Comparison of ENCODE assay signal across 13 mouse cellular contexts in the genomic region with DNA sequence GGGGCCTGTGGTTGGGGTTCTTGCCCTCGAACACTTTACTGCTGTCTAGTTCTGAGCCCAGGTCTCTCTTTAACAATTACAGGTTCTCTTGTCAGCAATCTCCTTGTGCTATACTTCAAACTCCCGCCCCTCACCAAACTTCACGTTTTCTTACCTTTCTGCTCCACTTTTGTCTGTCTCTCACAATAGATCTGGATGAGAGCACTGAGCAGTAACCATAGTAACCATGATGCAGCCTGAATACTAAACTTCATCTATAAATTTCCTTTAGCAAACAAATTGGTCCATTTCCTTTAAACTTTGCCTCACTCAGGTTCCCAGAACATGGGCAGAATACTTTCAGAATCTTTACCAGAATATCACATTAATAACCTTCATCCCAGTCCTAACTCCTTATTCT.
"Had no signal": no experiment of that assay in that cellular context is flagged by ENCODE, and none has a peak within 500 bp of the region (broad histone marks: within the 10 kb centered on the region; RNA-seq: fewer than 3 reads in every experiment).

No protein-coding gene starts in this region.

- H3K4me1 ChIP-seq: limb, embryonic 12.5 days; liver, embryonic 13.5 days; lung, embryonic 15.5 days had no signal

- H3K27me3 ChIP-seq: limb, embryonic 12.5 days; liver, embryonic 13.5 days; lung, embryonic 15.5 days had no signal

- H3K9ac ChIP-seq: limb, embryonic 12.5 days; liver, embryonic 13.5 days; liver, postnatal 0 days; lung, embryonic 15.5 days had no signal

- H3K27ac ChIP-seq: layer of hippocampus, adult 2 months; limb, embryonic 12.5 days; liver, embryonic 13.5 days; lung, embryonic 15.5 days had no signal

- H3K4me3 ChIP-seq: layer of hippocampus, adult 2 months; limb, embryonic 12.5 days; liver, embryonic 13.5 days; lung, embryonic 15.5 days had no signal

- H3K9me3 ChIP-seq: limb, embryonic 12.5 days; liver, embryonic 13.5 days; lung, embryonic 15.5 days had no signal

- H3K4me2 ChIP-seq: limb, embryonic 12.5 days; liver, embryonic 13.5 days; lung, embryonic 15.5 days had no signal

- DNase-seq: kidney, adult 9 months; kidney, postnatal 10 days; kidney, postnatal 4 days; liver; liver, embryonic 13.5 days; liver, postnatal 0 days; lung, postnatal 14 days; right cerebral cortex, adult 18-20 months; right cerebral cortex, postnatal 25 days; thymus, postnatal 4 days had no signal

- ATAC-seq: liver, postnatal 0 days had no signal

- H3K36me3 ChIP-seq: limb, embryonic 12.5 days; liver, embryonic 13.5 days; lung, embryonic 15.5 days had no signal
